Mouse (Mus musculus) megakaryocyte, embryonic 14.5 days (primary cell): ENCODE measurements at regions not wholly inside any gene's neighbourhood (a gene's known extent, or its start where the extent isn't known, plus 50 kb on each side); places are given as distances from the start of the nearest gene placed in this dataset.

Experiments used
- FLI1 ChIP-seq: IDR thresholded peaks from 2 replicates; pipeline ENCODE4 v1.6.1; 2012; ENCODE audit warnings: low read length, inconsistent platforms, mixed read lengths
- GATA1 ChIP-seq: IDR thresholded peaks from 3 replicates; pipeline ENCODE4 v1.6.1; 2012; ENCODE audit warnings: mixed read lengths, low read length, inconsistent platforms, borderline replicate concordance

GRCm38 (mm10) chr13:83722241-83722640, 218.4 kb downstream of the Mef2c start:
- no peak for TF ChIP-seq GATA1
- no peak for TF ChIP-seq FLI1
